Mouse (Mus musculus) layer of hippocampus, postnatal 14 days (tissue): ENCODE data around the gene Aox3. TPM values are rescaled to one million over a fixed set of nuclear protein-coding genes. Genes with fewer than 3 reads are reported as not detected.

Experiments used
- DNase-seq, 2 experiments: peaks; one replicate each; pipeline ENCODE4 v3.0.0; 2021 to 2022; ENCODE audit warnings: low spot score in 2 of 2, mixed read lengths in 1 of 2
- long read RNA-seq, 2 experiments: library from polyadenylated mRNA; stranded (forward); transcript quantifications; one replicate each; pipeline ENCODE4 v2.0.0; 2021
- total RNA-seq, 2 experiments: library from RNA; stranded (reverse); gene quantifications; 2 replicates each; pipeline ENCODE4 v1.2.3; 2021

The Aox3 gene
- 1 to 10 TPM; 3.1 to 3.8 TPM for total RNA-seq
- long read RNA-seq, experiment 1: 0 reads
- long read RNA-seq, experiment 2: 0 reads

DNA sequence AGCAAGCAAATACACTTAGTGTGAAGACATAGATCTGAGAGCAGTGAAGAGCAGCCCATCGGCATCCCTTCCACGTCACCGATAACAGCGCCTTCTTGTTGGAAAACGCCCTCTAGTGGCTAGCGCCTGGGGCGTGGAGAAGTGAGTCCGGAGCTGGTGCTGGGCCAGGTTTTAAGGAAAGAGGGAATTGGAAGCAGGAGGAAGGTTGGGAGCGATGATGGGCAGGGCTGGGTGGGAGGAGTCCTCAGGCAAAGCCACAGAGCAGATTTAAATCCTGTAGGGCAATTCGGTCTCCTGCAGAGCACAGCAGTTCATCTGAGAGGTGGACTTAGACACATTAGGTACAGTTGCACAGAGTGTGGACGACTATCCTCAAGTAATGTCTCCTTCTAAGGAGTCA lies at the start of gene Aox3:
Gene Aox3 (plus strand): TSS at position 251 of the 400 bp plus-strand sequence.
- DNase-seq: peak; percentile 71

DNA sequence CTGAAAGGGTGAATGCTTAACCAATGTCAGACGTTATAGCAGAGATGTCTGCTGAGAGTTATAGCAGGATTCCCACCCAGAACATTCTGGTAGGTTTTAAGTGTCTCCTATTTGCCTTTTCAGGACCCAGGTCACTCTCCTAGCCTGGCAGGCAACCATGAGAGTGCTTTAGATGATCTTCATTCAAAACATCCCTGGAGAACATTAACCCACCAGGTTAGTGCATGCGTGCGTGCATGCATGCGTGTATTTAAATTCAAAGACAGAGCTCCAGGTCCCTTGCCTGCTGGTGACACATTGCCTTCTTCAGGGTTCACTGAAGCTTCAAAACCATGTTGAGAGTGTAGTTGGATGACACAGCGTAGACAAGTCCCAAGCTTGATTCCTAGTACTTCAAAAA lies 47.8 kb upstream of the Aox3 start:
- no peak for DNase-seq

DNA sequence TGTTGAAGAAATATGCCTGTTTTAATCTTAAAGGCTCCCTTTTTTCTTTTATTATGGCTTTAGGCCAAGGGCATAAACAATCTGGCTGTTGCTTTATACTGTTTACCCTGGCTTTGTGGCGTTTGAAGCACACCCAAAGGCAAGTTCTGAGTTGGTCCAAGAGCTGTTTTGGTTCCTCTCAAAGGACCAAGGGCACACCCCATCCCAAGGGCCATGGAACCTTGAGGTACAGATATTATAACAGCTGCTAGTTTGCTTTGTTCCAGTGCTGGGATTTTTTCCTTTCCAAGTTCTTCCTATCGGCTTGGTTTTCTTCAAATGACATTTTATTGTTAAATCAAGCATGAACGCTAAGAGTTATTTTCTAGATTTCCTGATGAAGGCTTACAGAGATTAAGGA lies 47.3 kb upstream of the Aox3 start:
- DNase-seq: no peak

DNA sequence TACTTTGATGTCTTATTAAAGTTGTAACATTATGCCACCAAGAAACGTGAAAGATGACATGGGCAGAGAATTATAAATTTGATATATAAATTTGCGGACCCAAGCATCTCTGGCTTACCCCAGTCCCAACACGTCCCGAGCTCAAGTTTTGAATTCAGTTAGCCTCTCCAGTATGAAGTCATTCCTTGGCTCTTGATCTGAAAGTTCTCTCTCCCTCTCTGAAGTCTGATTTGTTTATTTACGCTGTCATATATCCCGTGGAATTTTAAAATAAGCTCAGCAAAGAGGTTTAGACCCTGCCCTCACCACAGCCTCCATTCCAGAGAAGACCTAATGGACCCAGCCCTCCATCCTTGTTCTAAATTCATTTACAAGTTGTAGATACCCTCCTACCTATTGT lies 43.7 kb upstream of the Aox3 start:
- no peak for DNase-seq

DNA sequence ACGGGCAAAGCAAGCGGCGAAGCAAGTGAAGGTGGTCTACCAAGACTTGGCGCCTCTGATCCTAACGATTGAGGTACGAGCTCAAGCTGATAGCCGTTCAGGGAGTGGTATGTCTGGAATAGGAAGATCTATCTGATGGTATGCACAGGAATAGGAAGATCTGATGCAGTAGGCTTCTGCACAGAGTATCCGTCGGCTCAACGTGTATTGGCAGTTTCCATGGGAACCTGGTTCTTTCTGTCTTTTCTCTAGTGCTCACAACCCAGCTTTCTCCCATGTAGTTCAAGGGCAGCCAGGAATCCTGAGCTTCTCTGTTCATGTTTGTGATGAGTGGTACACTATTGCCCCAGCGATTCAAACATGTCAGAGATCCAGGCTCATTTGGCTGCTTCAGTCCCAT lies 42.8 kb upstream of the Aox3 start:
- no peak for DNase-seq

DNA sequence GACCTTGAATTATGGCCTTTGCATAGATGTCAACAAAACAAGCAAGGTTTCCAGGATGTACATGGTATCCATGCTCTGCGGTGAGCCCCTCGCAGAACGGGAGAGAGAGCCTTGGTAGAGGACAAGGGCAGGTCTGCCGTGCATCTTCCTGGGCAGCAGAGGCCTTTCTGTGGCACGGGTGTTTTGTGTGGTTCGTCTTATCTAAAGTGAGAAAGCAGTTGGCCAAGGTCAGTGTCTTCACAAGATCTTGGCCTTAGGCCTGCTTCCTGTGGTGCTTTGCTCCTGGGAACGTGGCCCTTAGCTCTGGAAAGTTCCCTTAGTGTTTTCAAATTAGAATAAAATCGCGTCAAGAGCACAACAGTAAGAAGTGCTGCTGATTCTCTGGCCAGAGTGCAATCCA lies 41.9 kb upstream of the Aox3 start:
- no peak for DNase-seq

DNA sequence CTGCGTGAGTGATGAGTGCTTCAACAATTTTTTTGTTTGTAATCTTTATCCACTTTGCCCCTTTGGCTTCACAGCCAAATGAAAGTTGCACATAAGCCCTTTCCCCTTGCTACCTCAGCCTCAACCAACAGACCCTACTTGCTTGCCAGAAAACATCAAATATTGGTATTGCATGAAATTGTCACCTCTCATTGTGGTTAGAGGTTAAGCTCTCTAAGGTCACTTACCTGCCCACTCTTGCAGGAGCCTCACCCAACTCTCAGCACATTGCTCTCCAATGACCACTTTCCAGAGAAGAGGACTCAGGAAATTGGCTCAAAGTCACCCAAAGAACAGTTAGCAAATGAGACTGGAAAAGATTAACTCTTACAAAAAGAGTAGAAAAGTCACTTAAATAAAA lies 41.4 kb upstream of the Aox3 start:
- no peak for DNase-seq

DNA sequence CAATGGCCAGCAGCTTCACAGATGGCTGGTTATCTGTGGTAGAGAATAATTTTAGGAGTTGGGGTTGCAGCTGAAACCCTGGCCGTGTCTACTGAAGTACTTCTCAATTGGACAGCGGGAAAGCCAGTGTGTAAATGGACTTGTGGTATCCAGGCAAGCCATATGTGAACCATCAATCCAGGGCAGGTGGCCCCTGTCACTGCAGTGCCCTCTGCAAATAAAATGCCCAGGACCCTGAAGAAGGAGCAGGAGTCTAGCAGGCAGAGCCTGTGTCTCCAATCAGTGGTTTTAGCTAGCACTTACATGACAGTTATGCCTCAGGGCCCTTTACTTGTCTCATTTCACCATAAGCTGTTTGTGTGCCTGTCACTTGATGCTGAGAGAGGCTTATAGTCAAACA lies 40.5 kb upstream of the Aox3 start:
- DNase-seq: no peak

DNA sequence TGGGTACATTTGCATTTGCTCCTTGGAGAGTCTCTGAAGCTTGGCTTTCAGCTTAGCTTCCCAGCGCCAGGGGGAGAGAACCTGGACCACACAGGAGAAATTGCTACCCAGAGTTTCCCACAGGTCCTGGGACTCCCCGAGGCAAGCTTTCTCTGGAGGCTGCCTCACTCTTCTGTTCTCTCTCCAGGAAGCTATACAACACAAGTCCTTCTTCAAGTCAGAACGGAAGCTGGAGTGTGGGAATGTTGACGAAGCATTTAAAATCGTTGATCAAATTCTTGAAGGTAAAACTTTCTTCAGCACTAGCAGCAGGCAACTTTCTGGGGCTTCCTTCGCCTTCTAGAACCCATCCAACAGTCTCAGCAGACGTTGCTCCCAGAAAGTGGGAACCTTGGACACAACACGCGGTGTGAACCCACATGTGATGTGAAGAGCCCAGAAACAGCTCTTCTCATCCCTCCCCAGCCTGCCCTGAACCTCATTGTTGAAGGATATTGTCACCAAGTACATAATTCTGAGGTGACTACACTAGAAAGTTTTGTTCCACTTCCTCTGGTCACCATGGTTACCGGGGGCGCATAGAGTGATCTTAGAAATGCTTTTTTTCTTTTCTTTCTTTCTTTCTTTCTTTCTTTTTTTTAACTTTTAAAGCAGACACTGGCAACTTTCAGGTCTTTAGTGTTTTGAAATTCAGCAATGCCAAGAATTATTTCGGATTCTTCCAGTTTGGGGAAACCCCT lies 39.8 kb upstream of the Aox3 start:
- DNase-seq: no peak

DNA sequence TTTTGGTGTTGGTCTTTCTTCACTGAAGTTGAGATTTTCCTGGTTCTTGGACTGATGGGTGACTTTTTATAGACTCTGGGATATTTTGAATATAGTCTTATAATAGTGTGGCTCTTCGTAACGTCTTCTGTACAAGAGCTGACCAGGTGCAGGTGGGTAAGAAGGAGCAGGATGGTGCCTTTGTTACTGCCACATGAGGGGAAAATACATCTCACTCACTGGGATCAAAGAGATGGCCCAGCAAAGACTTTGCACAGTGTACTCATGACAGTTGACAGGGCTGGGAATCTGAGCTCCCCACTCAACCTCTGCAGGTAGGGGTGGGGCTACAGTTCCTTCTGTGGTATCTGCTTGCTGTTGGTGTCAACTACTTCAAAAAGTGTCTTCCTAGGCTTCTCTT lies 38.7 kb upstream of the Aox3 start:
- DNase-seq: no peak

DNA sequence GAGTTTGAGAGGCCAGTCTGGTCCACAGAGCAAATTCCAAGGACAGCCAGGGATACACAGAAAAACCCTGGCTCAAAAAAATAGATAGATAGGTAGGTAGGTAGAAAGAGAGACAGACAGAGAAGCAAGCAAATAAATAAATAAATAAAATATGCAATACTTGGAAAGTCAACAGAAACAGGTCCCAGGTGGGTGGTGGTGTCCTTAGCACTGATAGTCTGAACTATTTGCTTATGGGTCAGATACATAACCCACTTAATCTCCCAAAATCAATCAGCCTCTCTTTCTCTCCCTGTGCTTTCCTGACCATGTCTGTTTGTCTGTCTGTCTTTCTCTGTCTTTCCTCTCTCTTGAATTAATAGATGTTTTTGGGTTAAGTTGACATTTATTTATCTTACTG lies 35.0 kb upstream of the Aox3 start:
- no peak for DNase-seq

DNA sequence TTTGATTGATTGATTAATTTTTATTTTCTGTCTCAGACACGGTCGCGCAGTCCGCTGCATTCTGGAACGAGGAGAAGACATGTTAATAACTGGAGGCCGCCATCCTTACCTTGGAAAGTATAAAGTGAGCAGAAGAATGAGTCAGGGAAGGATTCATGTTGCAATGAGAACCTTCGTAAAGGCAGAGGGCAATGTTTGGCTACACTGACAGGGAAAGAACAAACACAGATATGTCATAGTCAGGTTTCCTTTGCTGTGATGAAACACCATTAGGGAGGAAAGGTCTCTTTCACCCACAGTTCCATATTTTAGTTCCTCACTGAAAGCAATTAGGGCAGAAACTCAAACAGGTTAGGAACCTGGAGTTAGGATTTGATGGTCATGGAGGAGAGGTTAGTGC lies 34.5 kb upstream of the Aox3 start:
- no peak for DNase-seq

DNA sequence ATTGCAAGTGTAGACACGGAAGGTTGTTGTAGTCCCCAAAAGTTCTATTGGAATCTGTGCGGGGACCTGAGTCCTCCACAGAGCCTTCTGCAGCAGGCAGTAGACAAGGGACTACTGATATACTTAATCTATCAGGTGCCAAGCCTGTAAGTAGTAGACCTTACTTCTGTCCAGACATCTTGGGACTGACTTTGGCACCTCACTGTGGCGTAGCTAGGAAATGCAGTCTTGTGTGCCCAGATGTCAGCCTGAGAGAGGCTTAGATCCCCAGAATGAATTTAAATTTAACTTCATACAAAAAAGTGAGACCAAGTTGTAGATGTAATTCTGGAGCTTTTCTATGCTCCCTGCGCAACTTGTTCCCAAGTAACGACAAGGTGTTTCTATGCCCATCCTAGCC lies 33.2 kb upstream of the Aox3 start:
- no peak for DNase-seq

DNA sequence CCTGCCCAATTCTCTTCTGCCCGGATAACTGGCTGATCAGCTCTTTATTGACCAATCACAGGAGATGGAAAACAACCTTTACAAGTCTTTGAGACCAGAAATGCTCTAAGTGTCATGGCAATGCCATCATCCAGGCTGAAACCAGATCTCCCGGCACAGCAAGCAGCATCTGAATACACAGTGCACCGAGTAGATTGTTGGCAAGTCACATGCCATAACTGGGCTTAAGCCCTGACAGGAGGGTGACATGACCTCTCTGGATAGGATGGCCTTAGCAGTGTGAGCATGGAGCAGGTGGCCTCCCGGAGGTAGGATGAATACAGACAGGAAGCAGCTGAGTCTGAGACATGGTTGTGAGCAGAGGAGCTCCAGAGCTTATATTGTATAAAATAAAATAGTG lies 32.5 kb upstream of the Aox3 start:
- no peak for DNase-seq

DNA sequence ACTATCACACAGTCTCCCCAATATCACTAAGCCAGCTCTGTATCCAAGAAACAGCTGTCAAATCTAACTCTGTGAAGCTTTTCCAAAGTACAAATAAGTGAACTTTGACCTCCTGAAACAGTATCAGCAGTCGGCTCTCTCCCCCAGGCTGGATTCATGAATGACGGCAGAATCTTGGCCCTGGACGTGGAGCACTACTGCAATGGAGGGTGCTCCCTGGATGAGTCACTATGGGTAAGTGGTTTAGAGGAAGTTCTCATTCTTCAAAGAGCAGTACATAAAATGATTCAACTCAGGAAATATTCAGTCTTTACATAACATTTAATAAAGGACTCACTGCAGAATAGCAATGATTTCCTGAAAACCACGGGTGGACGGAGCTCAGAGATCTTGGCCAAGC lies 31.6 kb upstream of the Aox3 start:
- DNase-seq: no peak

DNA sequence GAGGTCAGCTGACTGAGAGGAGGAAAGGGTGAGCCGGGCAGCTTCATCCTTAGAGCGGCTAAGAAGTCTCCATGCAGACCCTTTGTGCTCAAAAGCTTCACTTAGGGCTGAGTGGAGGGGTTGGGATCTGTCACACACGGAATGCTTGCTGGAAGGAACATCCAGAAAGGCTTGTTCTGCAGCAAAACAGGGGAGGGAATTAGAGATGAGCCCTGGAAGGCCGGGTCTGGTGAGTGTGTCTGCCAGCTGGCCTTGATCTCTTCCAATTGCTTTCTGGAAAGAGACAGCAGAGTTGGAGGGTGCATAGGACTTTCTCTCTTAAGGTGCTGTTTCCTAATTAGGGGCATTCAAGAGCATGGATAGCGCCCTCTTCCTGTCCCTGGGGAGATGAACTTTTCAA lies 23.6 kb upstream of the Aox3 start:
- DNase-seq: no peak

DNA sequence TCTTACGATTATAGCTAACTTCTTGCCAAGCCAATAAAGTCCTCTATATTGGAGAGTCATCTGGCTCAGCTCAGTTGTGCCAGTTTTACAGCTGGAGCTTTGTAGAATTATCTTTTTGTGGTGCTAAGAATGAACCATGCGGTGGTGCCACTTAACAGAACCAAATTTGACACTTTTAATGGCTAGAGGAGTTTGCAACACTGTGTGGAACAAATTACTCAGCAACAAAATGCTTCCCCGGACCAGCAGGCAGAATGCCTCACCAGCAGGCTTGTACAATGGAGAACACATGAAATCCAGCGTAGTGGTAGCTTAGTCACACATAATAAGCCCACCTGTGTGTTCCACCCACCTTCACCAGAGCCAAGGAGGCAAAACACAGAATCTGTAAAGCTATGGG lies 22.7 kb upstream of the Aox3 start:
- DNase-seq: no peak

DNA sequence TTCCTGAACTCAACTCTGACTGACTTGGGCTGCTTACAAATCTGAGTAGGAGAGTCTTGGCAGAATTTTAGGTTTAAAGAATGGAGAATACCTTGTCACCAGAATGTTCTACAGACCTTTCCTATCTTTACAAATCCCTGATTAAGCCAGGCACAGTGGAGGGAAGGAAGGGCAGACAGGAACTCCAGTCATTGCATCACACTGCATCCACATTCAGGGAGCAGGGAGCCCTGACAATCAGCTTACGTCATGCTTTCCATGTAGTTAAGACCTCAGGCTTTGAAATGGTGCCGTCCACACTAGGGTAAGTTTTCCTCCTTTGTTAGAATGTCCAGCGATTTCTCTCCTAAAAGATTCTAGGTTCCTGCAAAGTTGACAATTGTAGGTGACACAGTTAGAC lies 21.7 kb upstream of the Aox3 start:
- DNase-seq: no peak

DNA sequence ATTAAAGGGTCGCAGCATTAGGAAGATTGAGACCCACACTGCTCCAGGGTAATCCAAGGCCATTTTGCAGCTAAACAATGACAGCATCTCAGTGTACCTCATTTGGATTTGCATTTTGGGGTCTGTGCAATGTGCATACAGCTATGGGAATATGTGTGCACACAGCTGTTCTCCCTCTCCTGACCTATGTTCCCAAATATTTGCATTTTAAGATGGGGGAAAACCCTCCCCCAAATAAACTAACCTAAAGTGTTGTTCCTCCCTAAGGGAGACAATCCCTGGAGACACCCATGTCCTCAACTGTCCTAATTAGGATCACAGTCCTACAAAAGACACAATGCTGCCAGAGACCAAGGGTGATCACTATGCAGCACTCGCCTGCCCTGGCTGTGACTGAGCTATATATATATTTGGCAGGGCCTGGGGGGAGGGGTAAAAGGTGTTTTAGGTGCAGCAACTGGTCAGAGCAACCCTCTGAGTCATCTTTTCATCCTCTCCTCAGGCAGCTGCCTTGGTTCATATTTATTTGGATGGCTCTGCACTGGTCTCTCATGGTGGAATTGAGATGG lies 20.9 kb upstream of the Aox3 start:
- DNase-seq: no peak

DNA sequence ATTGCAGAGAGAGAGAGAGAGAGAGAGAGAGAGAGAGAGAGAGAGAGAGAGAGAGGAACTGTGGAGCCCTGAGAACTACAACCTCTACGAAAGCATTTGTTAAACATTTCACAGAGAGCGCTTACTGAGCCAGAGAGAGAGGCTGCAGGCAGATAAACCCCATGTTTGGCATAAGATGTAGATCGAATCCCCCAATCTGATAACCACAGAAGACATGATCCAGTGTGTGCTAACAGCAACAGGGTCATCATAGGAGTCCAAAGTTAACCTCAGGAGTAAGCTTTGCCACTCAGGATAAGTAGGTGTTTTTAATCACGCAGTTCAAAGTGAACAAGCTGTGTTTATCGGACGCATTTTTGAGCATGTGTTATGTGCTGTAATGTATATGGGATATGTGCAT lies 15.6 kb upstream of the Aox3 start:
- DNase-seq: no peak

DNA sequence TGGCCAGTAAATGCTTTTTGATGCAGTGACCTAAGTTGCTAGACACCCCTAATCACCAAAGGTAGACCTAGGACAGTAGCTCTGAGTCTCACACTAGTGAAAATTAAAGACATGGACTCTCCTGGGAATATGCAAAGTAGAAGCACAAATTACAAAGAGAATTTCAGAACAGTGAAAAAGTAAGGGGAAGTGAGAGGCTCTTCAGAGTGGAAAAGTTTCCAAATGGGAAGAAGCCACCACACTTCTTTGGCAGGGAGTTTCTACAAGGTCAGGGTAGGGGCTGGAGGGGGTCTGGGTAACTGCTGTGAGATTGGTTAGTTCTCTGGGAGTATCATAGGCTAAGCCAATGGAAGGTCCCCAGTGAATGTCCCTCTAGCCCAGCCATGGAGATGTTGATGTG lies 13.8 kb upstream of the Aox3 start:
- no peak for DNase-seq

DNA sequence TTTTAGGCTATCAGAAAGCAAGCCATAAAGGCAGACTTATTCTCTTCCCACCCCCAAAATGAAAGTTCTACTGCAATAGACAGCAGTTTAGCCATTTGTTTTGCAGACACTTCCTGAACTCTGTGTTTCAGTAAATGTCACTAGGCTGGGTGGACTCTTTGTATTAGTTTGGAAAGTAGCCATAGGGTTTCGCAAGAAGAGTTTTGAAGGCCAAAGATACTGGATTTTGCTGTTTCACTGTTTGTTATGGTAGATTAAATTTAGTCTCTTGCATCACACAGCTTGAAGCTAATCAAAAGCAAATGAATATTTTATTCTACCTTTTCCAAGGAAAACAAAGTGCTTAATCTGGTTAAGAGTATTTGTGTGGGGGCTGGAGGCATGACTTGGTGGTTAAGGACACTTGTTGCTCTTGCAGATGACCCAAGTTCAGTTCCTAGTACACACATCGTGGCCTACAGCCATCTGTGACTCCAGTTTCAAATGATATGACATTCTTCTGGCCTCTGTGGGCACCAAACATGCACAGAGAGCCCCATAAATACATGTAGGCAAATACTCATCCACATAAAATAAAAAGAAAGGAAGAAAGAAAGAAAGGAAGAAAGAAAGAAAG lies 11.3 kb upstream of the Aox3 start:
- no peak for DNase-seq

DNA sequence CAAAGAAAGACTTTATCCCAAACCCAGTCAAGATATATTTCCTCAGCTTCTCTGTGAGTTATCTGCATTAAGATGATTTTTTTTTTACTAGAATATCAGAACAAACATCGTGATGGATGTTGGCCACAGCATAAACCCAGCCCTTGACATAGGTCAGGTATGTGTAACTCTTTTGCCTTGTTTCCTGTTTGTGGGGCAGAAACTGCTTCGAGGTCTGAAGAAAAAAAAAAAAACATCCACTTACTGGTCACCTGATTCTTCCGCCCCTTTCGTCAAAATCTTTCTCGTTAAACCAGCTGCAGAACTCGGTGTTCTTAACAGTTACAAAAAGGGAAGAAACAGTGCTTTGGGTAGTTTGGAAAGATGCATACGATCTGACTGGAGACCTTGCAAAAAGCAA lies 10.4 kb upstream of the Aox3 start:
- DNase-seq: no peak
